Mouse (Mus musculus) kidney, embryonic 16.5 days (tissue): ENCODE measurements around the gene Mpo. TPM values are rescaled to one million over a fixed set of nuclear protein-coding genes. Genes with fewer than 3 reads are reported as not detected.
A peak's percentile ranks its signal among the peaks of the same experiment; 100 is the strongest.

Source experiments
- microRNA counts: library from miRNA; unstranded; fragments of <30 nt; microRNA quantifications from one replicate; lab custom pipeline; 2016
- microRNA-seq: library from miRNA; unstranded; fragments of <30 nt; microRNA quantifications from one replicate; pipeline ENCODE4, GENCODE M21; 2016
- polyA plus RNA-seq: library from polyadenylated mRNA; unstranded; fragments of >200 nt; fragmentation: Nextera tagmentation; extraction: Ambion mirVana; gene quantifications from 2 replicates; pipeline ENCODE4 v1.2.1, GENCODE M21; 2015

The Mpo gene
- polyA plus RNA-seq, 1 experiment from 2014 or later, result 1.3 TPM

MicroRNA genes within 50 kb of the gene (microRNA counts, 519-probe panel; counts per million panel counts)
- microRNA mmu-miR-142-3p (lab: Ali Mortazavi, UCI), result 3,685 counts per million, percentile 85 among the panel's probes with 10 or more counts
- microRNA mmu-miR-142-5p (lab: Ali Mortazavi, UCI), result 3,626 counts per million, percentile 83 among the panel's probes with 10 or more counts

Small RNA genes lying within 50 kb of the gene (microRNA-seq; reads per million reads assigned to microRNA genes)
- gene Mir142, result not detected
- not detected for gene Mir142b

Other genes starting within 250 kb of the Mpo start
- gene Gm11492, start 226.9 kb upstream of the Mpo start, polyA plus RNA-seq, result not detected in 2 replicates
- 70.6 and 77.8 TPM in 2 replicates for gene Sept4, start 224.7 kb upstream of the Mpo start, polyA plus RNA-seq
- gene Mtmr4, start 201.4 kb upstream of the Mpo start, polyA plus RNA-seq, result 41.7 and 42.2 TPM in 2 replicates
- gene Hsf5, start 176.4 kb upstream of the Mpo start, polyA plus RNA-seq, result 0.17 and 0.32 TPM in 2 replicates
- 7.2 and 8.0 TPM in 2 replicates for gene Rnf43, start 130.9 kb upstream of the Mpo start, polyA plus RNA-seq
- 156 and 161 TPM in 2 replicates for gene Supt4a, start 56.0 kb upstream of the Mpo start, polyA plus RNA-seq
- 4.7 and 5.6 TPM in 2 replicates for gene Tspoap1, start 33.0 kb upstream of the Mpo start, polyA plus RNA-seq
- 0.15 and 0.29 TPM in 2 replicates for gene Lpo, start 34.7 kb downstream of the Mpo start, polyA plus RNA-seq
- 20.4 and 20.6 TPM in 2 replicates for gene Mks1, start 59.6 kb downstream of the Mpo start, polyA plus RNA-seq
- 0.39 and 0.64 TPM in 2 replicates for gene Epx, start 82.0 kb downstream of the Mpo start, polyA plus RNA-seq
- gene Olfr462, start 98.7 kb downstream of the Mpo start, polyA plus RNA-seq, result not detected in 2 replicates
- not detected in 2 replicates for gene Olfr463, start 103.8 kb downstream of the Mpo start, polyA plus RNA-seq
- not detected in 2 replicates for gene Olfr464, start 127.4 kb downstream of the Mpo start, polyA plus RNA-seq
- 21.0 and 23.5 TPM in 2 replicates for gene Dynll2, start 194.0 kb downstream of the Mpo start, polyA plus RNA-seq